Mouse (Mus musculus) heart, adult 2 months (tissue): ENCODE results near the gene Has3.

Source experiments
- CTCF ChIP-seq: fragments of 200-600 bp; IDR thresholded peaks from 2 replicates; pipeline ENCODE4 v1.8.1; 2022; ENCODE audit warnings: antibody characterized with exemption, mild to moderate bottlenecking, moderate library complexity
- EP300 ChIP-seq: fragments of 200-500 bp; IDR thresholded peaks from 2 replicates; pipeline ENCODE4 v1.6.1; 2011; ENCODE audit warnings: low read depth, low read length, control low read depth; ENCODE audit not compliant: insufficient read depth
- POLR2A ChIP-seq: fragments of 200-500 bp; IDR thresholded peaks from 2 replicates; pipeline ENCODE4 v1.6.1; 2011; ENCODE audit warnings: mild to moderate bottlenecking, low read depth, low read length, control low read depth; ENCODE audit not compliant: insufficient read depth

GRCm38 (mm10) chr8:106927247-106927646, 57.2 kb downstream of the Has3 start:
- TF ChIP-seq CTCF (peak; percentile 62), EP300 (0 out of 2 replicates have a peak, but pooled peaks have one; percentile 24), POLR2A (no peak)
